Mouse (Mus musculus): ENCODE data around the gene Ube2o. TPM values are rescaled to one million over a fixed set of nuclear protein-coding genes. Genes with fewer than 3 reads are reported as not detected.

Ube2o gene
- total RNA-seq, 2 experiments from 2014 or later = 29.1 to 33.8 TPM

Other genes starting within 250 kb of the Ube2o start
- under 1 TPM in 1 of 2 experiments, not detected in 1; 0.23 TPM for gene Foxj1, start 246.0 kb downstream of the Ube2o start, total RNA-seq (2021)
- 10 to 100 TPM; 11.9 to 12.4 TPM for gene Rnf157, start 168.4 kb downstream of the Ube2o start, total RNA-seq (2021)
- 10 to 100 TPM; 52.8 to 55.5 TPM for gene Ubald2, start 147.4 kb downstream of the Ube2o start, total RNA-seq (2021)
- under 1 TPM in 1 of 2 experiments, not detected in 1; 0.05 TPM for gene Qrich2, start 115.2 kb downstream of the Ube2o start, total RNA-seq (2021)
- gene Prpsap1, start 87.2 kb downstream of the Ube2o start, total RNA-seq (2021) = 10 to 100 TPM; 53.6 to 55.5 TPM
- gene Sphk1, start 50.5 kb downstream of the Ube2o start, total RNA-seq (2021) = 1 to 10 TPM; 4.6 to 5.1 TPM
- not detected for gene Aanat, start 5.0 kb upstream of the Ube2o start, total RNA-seq (2021)
- 10 to 100 TPM; 16.4 to 17.5 TPM for gene Rhbdf2, start 45.6 kb upstream of the Ube2o start, total RNA-seq (2021)
- 1 to 10 TPM; 1.1 to 1.5 TPM for gene Prcd, start 72.1 kb upstream of the Ube2o start, total RNA-seq (2021)
- gene Cygb, start 72.9 kb upstream of the Ube2o start, total RNA-seq (2021) = 10 to 100 TPM; 46.2 to 57.9 TPM
- gene St6galnac1, start 194.1 kb upstream of the Ube2o start, total RNA-seq (2021) = not detected
- gene Mxra7, start 246.6 kb upstream of the Ube2o start, total RNA-seq (2021) = 10 to 100 TPM; 40.9 to 42.9 TPM

Data from heart, postnatal 4 days (tissue).